Mouse (Mus musculus): ENCODE data around the gene St6gal1. TPM values are rescaled to one million over a fixed set of nuclear protein-coding genes. Genes with fewer than 3 reads are reported as not detected.

The St6gal1 gene
- polyA plus RNA-seq, 1 experiment from 2014 or later, result 38.9 TPM

DNA sequence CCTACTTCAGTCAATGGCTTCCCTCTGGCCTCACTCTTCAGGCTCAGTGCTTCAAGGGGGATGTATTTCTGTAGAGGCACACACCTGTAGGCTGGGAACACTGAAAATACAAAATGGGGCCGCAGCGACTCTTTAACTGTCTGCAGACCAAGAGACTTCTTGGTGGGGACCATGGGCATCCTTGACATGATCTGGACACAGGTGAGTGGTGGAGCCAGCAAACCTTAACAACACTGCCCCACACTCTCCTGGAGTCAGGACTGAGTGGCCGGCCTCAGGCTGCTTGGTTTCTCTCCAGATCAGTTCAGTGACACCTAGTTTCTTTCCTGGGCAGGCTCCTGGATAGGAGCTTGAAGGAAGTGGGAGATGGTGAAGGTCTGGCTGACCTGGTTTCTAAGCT is 74.4 kb downstream of the St6gal1 start:
- no peak for ATAC-seq (ENCODE audit: low FRiP score)
- no peak overlapping the region for H3K9ac ChIP-seq
- no peak overlapping the region for H3K4me3 ChIP-seq
- H3K9me3 ChIP-seq, result no peaks in the 10 kb centered on the region
- H3K4me2 ChIP-seq, result no peak overlapping the region
- WGBS, result 93% methylated on average over 3 of the region's 3 CpGs
- H3K27me3 ChIP-seq, result no peaks in the 10 kb centered on the region
- H3K4me1 ChIP-seq (replicated peaks), result peaks cover 14% of the 10 kb centered on the region
- no peak overlapping the region for H3K27ac ChIP-seq
- peaks cover 4% of the 10 kb centered on the region; the same call in 1 of the 2 replicates for H3K36me3 ChIP-seq

DNA sequence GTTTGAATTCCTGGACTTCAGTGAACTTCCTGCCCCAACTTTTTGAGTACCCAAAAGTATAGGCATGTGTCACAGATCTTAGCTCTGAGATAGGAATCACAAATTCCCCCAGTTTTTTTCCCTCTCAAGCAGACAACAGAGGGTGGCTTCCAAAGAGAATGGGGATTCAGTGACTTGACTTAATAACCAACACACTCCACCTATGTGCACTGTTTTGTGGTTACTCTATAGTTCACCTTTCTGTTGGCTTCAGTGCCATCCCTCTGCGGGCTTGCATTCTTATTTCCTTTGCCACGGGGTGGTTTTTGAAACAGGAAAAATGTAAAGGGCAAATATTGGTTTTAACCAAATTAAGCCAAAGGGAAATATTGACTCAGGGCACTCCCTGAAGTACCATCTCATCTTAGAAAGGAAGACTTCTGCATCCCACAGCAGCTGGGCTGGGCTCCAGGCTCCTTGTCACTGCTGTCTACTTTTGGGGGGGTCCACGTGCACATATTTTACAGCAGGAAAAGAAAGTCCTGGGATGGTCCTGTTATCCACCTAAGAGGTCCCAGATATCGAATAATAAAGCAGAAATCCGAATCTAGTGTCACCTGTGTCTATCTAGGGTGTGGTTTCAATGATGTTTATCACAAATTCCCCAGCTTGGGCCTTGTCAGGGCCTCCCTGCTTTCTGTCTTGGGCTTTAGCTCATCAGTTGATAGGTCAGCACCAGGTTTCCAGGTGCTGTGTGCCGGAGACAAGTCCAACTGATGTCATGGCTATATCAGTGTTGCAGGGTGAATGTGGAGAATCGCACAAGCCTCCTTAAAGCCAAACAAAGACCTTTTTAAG is 75.6 kb downstream of the St6gal1 start:
- no peak for ATAC-seq (ENCODE audit: low FRiP score)
- Histone ChIP-seq H3K4me3 (no peak overlapping the region), H3K4me1 (replicated peaks) (peaks cover 14% of the 10 kb centered on the region), H3K9me3 (no peaks in the 10 kb centered on the region), H3K27me3 (no peaks in the 10 kb centered on the region), H3K27ac (no peak overlapping the region), H3K4me2 (no peak overlapping the region), H3K36me3 (peaks cover 4% of the 10 kb centered on the region), H3K9ac (no peak overlapping the region)
- WGBS, result 88% methylated on average over 7 of the region's 7 CpGs

DNA sequence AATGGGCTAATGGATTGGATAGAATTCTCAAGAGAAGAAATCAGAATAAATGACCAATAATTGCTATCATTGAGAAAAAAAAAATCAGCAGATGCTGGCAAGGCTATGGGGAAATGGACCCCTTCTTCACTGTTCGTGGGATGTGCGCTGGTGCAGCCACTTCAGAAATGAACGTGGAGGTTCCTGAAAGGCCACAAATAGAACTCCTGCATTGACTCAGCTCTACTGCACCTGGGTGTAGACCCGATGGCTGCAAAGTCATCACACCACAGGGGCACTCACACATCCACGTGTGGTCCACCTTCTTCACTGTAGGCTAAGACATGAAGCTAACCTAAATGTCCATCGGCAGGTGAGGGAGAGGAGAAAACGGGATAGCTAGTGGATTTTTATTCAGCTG is 77.2 kb downstream of the St6gal1 start:
- Histone ChIP-seq H3K36me3 (no peaks in the 10 kb centered on the region; the same call in 1 of the 2 replicates), H3K4me1 (replicated peaks) (peaks cover 20% of the 10 kb centered on the region), H3K4me3 (no peak overlapping the region), H3K27ac (no peak overlapping the region), H3K9ac (no peak overlapping the region), H3K4me2 (no peak overlapping the region), H3K27me3 (no peaks in the 10 kb centered on the region), H3K9me3 (no peaks in the 10 kb centered on the region)
- no peak for ATAC-seq (ENCODE audit: low FRiP score)
- WGBS, result 91% methylated on average over 7 of the region's 7 CpGs

DNA sequence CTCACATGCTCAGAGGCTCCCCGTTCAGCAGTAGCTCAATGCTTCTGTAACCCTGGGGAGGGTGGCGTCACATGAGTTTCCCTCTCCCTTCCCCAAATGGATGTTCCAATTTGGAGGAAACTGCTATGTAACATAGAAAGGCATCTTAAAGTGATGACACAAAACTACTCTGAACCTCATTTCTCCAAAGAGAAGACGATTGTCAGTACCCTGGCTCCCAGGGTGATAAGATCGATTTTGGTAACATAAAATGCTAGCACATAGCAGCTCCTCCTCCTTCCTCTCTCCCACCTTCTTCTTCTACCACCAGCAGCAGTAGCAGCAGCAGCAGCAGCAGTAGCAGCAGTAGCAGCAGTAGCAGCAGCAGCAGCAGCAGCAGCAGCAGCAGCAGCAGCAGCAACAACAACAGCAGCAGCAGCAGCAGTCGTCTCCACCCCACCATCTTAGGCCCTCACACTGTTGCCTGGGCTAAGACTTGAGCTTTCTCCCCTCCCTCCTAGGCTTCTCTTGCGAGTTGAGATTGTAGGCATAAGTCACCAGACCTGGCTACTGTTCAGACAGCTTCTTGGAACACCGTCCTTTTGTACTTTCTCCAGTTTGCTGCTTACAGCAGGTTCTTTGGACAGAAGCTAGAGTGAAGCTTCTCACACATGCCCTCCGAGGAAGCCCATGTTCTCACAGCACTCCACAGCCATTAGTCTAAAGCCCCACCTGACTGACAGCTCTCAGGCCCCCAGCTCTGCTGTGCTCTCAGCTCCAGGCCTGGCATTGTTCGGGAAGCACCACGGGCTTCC is 81.5 kb downstream of the St6gal1 start:
- H3K4me2 ChIP-seq, result no peak overlapping the region
- H3K27me3 ChIP-seq, result no peaks in the 10 kb centered on the region
- no peak overlapping the region for H3K4me3 ChIP-seq
- H3K27ac ChIP-seq, result peak overlapping the region; percentile 63
- no peaks in the 10 kb centered on the region for H3K9me3 ChIP-seq
- WGBS, result 72% methylated on average over 10 of the region's 10 CpGs
- H3K4me1 ChIP-seq (replicated peaks), result peaks cover 35% of the 10 kb centered on the region
- ATAC-seq (ENCODE audit: low FRiP score), result no peak
- H3K36me3 ChIP-seq, result no peaks in the 10 kb centered on the region; the same call in 1 of the 2 replicates
- no peak overlapping the region for H3K9ac ChIP-seq

DNA sequence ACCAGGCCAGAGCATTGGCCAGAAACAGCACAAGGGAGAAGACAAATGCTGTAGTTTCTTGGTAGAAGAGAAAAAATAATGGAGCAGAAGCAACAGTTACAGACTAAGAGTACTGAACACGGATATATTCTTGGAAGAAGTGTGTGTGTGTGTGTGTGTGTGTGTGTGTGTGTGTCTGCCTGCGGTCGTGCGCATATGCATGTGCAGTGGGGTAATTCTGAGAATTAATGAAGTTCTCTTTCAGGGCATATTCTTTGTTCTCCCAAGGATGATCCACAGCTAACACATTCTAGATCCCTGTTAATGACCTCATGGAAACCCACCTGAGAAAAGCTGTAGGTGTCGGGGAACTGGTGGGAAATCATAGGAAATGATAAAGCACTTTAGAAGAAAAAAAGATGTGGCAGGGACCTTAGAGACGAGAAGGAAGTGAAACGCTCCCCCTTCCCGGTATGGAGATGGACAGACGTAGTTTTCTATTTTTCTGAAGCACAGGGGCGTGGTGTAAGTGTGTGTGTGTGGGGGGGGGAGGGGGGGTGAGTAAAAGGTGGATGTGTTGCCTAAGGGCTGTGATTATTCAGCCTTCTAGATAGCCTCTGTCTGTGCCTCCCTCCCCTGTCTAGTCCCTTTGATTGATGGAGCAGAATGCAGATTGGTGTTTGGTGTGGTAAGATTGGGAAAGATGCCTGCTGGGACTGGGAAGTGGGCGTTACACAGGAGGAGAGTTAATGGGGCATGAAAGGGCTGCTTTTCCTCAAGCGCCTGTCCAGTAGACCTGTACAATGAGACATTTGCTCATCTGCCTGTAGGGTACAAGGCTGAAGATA is 82.8 kb downstream of the St6gal1 start:
- Histone ChIP-seq H3K9ac (no peak overlapping the region), H3K36me3 (no peaks in the 10 kb centered on the region; the same call in 1 of the 2 replicates), H3K4me1 (replicated peaks) (peaks cover 35% of the 10 kb centered on the region), H3K9me3 (no peaks in the 10 kb centered on the region), H3K27me3 (no peaks in the 10 kb centered on the region), H3K27ac (0 out of 2 replicates have a peak overlapping the region, but pooled peaks have one; percentile 63), H3K4me2 (no peak overlapping the region), H3K4me3 (no peak overlapping the region)
- peak; percentile 55 for ATAC-seq (ENCODE audit: low FRiP score)
- 31% methylated on average over 12 of the region's 12 CpGs for WGBS

DNA sequence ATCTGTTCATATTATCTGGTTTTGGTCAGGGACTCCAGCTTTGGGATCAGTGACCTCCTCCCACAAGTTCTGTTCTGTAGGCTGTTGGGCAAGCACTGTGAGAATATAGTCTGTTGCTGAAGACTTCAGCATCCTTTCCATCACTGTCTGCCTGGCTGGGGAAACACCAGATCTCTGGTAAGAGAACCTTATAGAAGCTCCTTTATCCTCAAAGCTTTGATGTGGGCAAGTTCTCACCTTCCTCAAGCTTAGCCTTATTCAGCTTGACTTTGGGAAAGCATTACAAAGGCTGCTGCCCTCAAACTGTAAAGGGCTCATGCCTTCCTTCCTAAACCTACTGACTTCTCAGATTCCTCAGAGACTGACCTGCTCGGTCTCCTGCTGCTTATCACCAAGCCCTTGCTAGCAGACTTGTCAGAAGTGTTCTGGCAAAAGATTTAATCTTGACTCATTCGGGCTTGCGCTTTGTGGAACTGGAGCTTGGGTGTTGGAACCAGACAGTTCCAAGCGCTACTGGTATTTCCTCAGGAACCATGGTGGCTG is 83.5 kb downstream of the St6gal1 start:
- H3K27ac ChIP-seq, result no peak overlapping the region
- no peak overlapping the region for H3K4me2 ChIP-seq
- H3K4me1 ChIP-seq (replicated peaks), result peaks cover 30% of the 10 kb centered on the region
- no peaks in the 10 kb centered on the region; the same call in 1 of the 2 replicates for H3K36me3 ChIP-seq
- no peak overlapping the region for H3K4me3 ChIP-seq
- H3K9ac ChIP-seq, result no peak overlapping the region
- no peaks in the 10 kb centered on the region for H3K9me3 ChIP-seq
- ATAC-seq (ENCODE audit: low FRiP score), result no peak
- H3K27me3 ChIP-seq, result no peaks in the 10 kb centered on the region
- WGBS, result 77% methylated on average over 4 of the region's 4 CpGs

DNA sequence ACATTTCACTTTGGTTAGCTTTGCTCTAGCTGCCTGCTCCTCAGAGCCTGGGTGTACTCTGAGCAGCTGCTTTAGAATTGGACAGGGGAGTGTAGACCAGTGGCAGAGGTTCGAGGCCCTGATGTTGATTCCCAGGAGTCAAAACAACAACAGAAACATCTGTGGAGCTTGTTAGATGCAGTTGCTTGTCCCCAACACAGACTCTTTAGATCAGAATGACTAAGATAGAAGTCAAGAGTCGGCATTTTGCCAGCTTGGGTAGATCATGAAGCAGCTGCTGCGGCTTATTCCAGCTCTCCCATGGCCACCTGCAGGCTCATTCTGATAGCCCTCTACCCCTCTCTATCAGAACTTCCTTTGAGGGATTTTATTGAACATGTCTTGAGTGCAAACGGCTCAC is 84.5 kb downstream of the St6gal1 start:
- 84% methylated on average over 4 of the region's 4 CpGs for WGBS
- Histone ChIP-seq H3K4me2 (no peak overlapping the region), H3K4me1 (replicated peaks) (peaks cover 21% of the 10 kb centered on the region), H3K36me3 (no peaks in the 10 kb centered on the region; the same call in 1 of the 2 replicates), H3K9me3 (no peaks in the 10 kb centered on the region), H3K4me3 (no peak overlapping the region), H3K27ac (no peak overlapping the region), H3K9ac (no peak overlapping the region), H3K27me3 (no peaks in the 10 kb centered on the region)
- ATAC-seq (ENCODE audit: low FRiP score), result no peak

DNA sequence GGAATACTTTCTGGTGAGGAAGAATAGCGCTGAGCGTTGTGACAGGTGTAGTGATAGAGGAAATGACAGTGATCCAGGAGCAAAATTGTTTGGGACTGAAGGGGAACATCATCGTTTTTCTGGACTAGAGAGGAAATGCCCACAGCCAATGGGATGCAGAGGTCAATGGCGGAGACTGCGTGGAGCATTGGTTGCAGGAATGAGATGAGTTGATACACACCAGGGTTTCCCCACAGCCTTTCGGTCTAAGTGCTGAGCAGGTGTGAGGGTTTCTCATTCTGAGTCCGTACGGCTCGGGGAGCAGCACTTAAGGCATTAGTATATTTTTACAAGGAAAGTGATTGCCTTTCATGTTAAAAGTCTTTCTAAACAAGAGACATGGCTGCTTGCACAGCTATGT is 88.1 kb downstream of the St6gal1 start:
- Histone ChIP-seq H3K9ac (no peak overlapping the region), H3K4me2 (no peak overlapping the region), H3K4me3 (no peak overlapping the region), H3K36me3 (peaks cover 2% of the 10 kb centered on the region; the same call in 1 of the 2 replicates), H3K4me1 (replicated peaks) (peaks cover 7% of the 10 kb centered on the region), H3K27me3 (no peaks in the 10 kb centered on the region), H3K27ac (no peak overlapping the region), H3K9me3 (no peaks in the 10 kb centered on the region)
- ATAC-seq (ENCODE audit: low FRiP score), result no peak
- WGBS, result 98% methylated on average over 9 of the region's 9 CpGs

DNA sequence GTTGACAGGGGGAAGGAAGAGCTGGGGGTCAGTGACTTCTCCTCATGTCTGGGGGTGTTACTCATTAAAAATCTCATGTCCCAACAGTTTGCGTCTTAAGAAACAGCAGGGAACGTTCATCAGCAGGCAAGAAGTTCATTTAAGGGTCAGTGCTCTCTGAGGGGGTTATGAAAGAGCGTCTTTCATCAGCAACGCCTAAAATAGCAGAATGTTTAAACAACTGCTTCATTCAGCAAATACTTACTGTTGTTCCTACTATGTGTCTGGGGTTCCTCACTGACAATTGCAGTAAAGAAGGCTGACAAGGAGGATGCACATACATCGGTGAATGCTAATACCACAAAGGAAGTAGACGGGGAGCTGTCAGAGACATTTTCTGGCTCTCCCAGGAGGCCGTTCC is 90.2 kb downstream of the St6gal1 start:
- WGBS, result 15% methylated on average over 7 of the region's 7 CpGs

DNA sequence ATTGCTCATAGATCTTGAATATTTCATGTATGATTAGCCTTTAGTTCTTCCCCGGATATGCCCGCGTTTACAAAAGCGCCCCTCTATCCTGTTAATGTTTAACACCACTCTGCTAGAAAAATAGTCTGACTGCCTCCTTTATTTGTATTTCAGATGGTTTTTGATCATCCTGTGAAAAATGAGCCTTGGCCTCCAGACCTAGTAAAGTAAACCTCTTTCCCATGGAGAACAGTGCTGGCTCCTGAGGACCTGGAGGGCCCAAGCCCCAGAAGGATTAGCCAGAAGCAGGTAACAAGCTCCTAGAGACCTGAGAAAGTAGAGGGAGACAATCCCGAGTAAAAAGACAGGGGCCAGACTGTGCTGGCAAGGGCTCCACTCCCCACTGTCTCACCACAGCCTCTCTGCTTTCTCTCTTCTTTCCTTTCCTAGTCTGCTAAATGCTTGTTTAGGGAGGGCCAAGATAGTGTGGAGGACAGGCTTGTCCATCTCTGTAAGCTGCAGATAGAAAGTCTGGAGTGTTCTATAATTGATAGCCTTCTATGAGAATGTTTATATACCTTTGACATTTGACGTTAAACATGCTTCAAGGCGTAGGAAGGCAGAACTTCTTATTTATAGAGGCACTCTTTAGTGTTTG is 93.0 kb downstream of the St6gal1 start:
- no peaks in the 10 kb centered on the region; the same call in none of the 2 replicates for H3K4me1 ChIP-seq (replicated peaks)
- peaks cover 36% of the 10 kb centered on the region for H3K36me3 ChIP-seq
- no peaks in the 10 kb centered on the region for H3K27me3 ChIP-seq
- H3K4me3 ChIP-seq, result no peak overlapping the region
- H3K9me3 ChIP-seq, result no peaks in the 10 kb centered on the region
- H3K9ac ChIP-seq, result no peak overlapping the region
- H3K27ac ChIP-seq, result no peak overlapping the region
- H3K4me2 ChIP-seq, result no peak overlapping the region
- ATAC-seq (ENCODE audit: low FRiP score), result no peak
- 79% methylated on average over 7 of the region's 7 CpGs for WGBS

More for the DNA sequence above, 90.2 kb downstream of the St6gal1 start:
- H3K9me3 ChIP-seq, result no peaks in the 10 kb centered on the region
- H3K4me2 ChIP-seq, result no peak overlapping the region
- no peaks in the 10 kb centered on the region; the same call in none of the 2 replicates for H3K4me1 ChIP-seq (replicated peaks)
- no peak overlapping the region for H3K27ac ChIP-seq
- H3K27me3 ChIP-seq, result no peaks in the 10 kb centered on the region
- H3K36me3 ChIP-seq, result peaks cover 21% of the 10 kb centered on the region
- no peak overlapping the region for H3K4me3 ChIP-seq
- no peak for ATAC-seq (ENCODE audit: low FRiP score)
- H3K9ac ChIP-seq, result no peak overlapping the region

DNA sequence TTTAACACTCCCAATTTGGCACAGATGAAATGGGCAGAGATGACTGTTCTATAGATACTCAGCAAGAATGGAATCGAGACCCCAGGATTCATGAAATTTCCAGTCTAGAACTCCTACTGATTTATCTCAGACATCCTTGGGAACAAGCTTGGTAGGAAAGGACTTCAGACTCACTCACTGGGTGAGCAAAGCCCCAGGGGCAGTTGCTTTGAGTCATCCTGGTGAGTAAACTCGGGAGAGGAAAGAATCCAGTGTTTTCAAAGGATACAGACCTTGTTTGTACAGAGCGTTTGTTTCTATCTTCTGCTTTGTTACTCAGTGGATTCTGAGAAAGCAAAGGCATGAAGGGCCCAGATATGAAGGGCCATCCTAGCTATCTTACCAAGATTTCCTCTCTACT is 95.5 kb downstream of the St6gal1 start:
- no peak overlapping the region for H3K9ac ChIP-seq
- peaks cover 42% of the 10 kb centered on the region for H3K36me3 ChIP-seq
- no peak overlapping the region for H3K4me2 ChIP-seq
- H3K4me3 ChIP-seq, result no peak overlapping the region
- H3K27me3 ChIP-seq, result no peaks in the 10 kb centered on the region
- peaks cover 5% of the 10 kb centered on the region; the same call in 1 of the 2 replicates for H3K4me1 ChIP-seq (replicated peaks)
- no peak overlapping the region for H3K27ac ChIP-seq
- ATAC-seq (ENCODE audit: low FRiP score), result no peak
- WGBS, result 84% methylated on average over 3 of the region's 3 CpGs
- no peaks in the 10 kb centered on the region for H3K9me3 ChIP-seq
